Mouse (Mus musculus): Measurements from ENCODE around the gene Yipf7. TPM values are rescaled to one million over a fixed set of nuclear protein-coding genes. Genes with fewer than 3 reads are reported as not detected.

The Yipf7 gene
- polyA plus RNA-seq, 1 experiment from 2014 or later = not detected

DNA sequence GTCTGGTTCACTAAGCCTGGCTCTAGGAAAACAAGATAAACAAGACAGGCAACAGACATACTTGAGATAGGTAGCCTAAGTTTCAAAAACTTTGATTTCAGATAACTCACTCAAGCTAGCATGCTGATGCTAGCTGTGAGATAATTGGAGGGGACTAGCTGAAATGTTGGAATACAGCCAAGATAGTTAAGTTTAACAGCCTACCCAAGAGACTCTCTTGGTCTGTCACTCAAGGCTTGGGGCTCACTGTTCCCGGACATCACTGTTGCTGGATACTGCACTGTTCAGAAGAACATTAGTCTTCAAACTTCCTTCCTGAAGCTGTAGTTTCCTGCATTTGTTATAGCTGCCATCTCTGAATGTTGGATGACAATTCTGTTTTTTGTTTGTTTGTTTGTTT lies 74.9 kb downstream of the Yipf7 start:
- Histone ChIP-seq H3K4me3 (no peak overlapping the region), H3K9me3 (replicated peaks) (no peaks in the 10 kb centered on the region), H3K27me3 (ENCODE audit: low read depth, poor library complexity, severe bottlenecking) (no peaks in the 10 kb centered on the region), H3K27ac (replicated peaks) (no peak overlapping the region), H3K4me1 (no peaks in the 10 kb centered on the region), H3K36me3 (no peaks in the 10 kb centered on the region)
- 83% methylated on average over 1 of the region's 1 CpGs for WGBS
- no peak for DNase-seq (ENCODE audit: low spot score)

Other genes starting within 250 kb of the Yipf7 start
- gene Kctd8, start 201.0 kb downstream of the Yipf7 start, polyA plus RNA-seq (2016; fragmentation: Nextera tagmentation; extraction: Ambion mirVana) = 0.90 and 1.9 TPM in 2 replicates
- 45.0 and 47.9 TPM in 2 replicates for gene Guf1, start 14.3 kb upstream of the Yipf7 start, polyA plus RNA-seq (2016; fragmentation: Nextera tagmentation; extraction: Ambion mirVana)
- gene Gnpda2, start 49.7 kb upstream of the Yipf7 start, polyA plus RNA-seq (2016; fragmentation: Nextera tagmentation; extraction: Ambion mirVana) = 24.0 and 26.1 TPM in 2 replicates

Measured in midbrain, embryonic 10.5 days (tissue).